Mouse (Mus musculus): Measurements from ENCODE around the gene Dnajc13.

Dnajc13 gene

DNA sequence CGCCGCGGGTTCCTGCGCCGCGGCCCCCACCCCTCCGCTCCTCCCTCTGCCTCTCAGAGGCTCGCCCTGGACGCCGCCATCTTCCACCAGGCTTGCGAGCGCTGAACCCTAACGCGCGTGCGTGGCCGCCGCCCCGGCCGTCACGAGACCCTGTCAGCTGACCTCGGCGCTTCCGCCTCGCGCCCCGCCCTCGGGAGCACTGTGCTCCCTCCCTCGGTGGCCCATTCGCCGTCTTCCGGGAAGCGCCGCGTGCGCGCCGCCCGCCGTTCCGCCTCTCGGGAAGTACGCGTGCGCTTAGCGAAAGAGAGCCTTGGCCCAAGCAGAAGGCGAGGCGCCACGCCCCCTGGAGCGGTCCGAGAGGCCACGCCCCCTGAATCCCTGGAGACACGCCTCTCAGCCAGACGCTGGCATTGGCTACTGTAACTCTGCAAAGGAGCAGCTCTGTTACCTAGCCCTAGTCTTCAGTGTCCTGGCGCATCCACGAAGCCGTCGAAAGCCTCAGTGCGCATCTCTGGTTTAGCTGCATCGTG lies at the start of gene Dnajc13:
Gene Dnajc13, minus strand, starts transcription at position 108 of the 530 bp plus-strand sequence.
- peak; percentile 89 for DNase-seq (ENCODE audit: low read depth)

GRCm38 (mm10) chr9:104306734-104307133 lies 44.0 kb upstream of the Dnajc13 start:
- peak; percentile 62 for DNase-seq (ENCODE audit: low read depth)

- no peak for DNase-seq (ENCODE audit: low read depth)
Observed at GRCm38 (mm10) chr9:104305333-104306111, 42.8 kb upstream of the Dnajc13 start.

DNA sequence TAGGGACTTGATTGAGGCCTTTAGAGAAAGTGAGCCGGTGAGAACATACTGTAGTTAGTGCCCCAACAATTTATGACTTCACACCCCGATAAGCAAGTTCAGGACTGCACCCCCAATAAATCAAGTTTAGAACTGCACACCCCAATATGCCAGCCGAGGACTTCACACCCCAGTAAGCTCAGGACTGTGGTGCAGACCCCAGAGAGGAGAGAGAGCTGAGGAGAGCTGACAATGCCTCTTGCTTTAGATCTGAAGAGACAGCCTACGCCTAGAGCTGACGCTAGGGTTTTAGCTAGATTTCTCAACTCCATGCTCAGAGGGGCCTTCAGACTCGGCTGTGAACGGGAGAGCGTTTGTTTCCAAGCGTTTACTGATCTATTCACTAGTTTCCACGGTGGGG lies 42.1 kb upstream of the Dnajc13 start:
- no peak for DNase-seq (ENCODE audit: low read depth)

DNA sequence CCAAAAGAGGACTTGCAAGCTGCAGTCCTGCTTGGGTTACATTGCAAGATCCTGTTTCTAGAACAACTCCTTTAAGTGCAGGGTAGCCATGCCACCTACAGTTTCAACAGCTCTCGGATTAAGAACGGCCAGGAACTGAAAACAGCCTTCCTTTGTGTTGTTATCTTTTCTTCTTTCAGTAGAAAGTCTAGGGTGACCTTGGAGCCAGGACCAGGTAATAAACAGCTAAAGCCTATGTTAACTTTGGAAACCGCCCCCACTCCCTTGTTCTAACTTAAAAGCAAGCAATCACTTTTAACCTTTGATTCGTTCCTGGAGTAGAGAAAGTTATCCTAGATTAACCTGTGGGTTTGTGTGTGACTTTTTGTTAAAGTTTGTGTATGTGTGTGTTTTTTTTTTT lies 41.6 kb upstream of the Dnajc13 start:
- no peak for DNase-seq (ENCODE audit: low read depth)

DNA sequence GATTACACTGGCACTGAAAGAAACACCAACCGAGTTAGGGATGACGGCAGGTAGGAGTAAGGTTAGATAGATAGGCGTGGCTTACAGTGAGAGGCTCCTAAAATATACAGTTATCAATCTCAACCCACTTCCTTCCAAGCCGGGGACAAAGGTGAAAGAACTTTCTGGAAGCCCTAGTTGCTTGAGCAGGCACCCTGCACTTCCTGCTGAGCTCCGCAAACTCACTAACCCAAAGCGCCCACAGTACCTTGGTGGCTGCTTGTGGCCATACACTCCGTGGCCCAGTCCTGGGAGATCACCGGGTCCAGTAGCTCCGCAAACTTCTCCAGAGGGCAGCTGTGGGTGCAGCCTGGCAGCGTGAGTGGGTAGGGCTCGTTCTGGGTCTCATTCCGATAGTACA lies 37.8 kb upstream of the Dnajc13 start:
- no peak for DNase-seq (ENCODE audit: low read depth)

- no peak for DNase-seq (ENCODE audit: low read depth)
Observed at GRCm38 (mm10) chr9:104297041-104297440, 34.3 kb upstream of the Dnajc13 start.

DNA sequence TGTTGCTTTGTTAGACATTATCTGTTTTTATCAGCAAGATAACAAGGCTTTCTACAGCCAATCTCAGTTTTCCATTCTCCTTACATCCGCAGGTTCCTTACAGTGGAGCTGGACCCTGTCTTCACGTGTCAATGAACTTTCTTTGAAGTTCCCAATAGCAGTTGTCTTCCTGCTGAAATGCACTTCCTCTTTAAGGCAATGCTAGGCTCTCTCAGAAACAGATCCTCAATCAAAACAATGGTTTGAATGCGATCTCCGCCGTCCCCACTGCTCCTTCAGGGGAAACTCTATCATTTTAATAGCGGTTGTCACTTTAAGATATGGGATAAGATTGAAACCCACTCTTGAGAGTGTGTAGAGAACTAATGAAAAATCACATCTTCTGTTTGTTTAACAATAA lies 22.2 kb upstream of the Dnajc13 start:
- no peak for DNase-seq (ENCODE audit: low read depth)

DNA sequence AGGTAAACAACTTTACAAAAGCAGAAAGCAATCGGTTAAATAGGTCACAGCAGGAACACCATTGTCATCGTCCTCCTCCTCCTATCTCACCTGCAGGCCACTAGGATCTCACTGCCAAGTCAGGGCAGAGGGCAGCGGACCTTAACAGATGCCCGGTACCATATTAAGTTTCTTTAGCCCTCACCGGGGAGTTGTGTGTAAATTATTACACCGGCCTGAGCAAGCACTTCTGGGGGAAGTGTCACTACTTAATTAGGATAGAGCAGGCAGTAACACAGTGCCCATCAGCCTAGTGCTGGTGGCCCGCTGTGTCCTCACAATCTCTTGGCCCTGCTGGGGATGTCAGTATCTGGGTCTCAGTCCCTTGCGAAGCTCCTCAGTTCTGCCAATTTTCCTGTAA lies 19.8 kb upstream of the Dnajc13 start:
- no peak for DNase-seq (ENCODE audit: low read depth)

GRCm38 (mm10) chr9:104281737-104282136 lies 19.0 kb upstream of the Dnajc13 start:
- DNase-seq (ENCODE audit: low read depth) = no peak

- peak; percentile 10 for DNase-seq (ENCODE audit: low read depth)
Observed at GRCm38 (mm10) chr9:104280725-104281495, 18.2 kb upstream of the Dnajc13 start.

DNA sequence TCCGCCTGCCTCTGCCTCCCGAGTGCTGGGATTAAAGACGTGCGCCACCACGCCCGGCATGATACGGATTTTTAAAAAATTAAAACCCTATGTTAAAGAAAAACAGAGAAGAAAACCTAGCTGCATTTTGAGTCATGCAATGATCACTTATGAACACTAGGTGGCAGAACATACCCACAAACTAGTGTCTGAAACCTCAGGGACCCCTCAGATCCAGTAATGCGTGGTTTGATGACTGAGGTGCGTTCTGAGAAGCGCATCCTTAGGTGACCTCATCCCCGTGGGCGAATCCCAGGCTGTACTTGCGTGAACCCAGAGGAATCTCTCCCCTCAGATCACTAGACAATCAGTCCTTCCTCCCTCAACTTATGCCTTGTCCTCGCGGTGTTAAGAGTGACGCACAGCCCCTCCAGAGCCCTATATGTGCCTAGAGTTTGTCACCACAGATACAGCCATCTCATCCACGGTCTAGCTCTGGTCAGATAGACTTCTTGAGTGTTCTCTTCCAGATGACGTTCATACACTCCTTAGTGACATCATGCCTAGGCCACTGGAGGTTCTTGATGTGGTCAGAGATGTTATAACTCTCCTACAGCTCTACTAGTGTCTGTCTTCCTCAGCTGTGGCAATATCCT lies 14.9 kb upstream of the Dnajc13 start:
- DNase-seq (ENCODE audit: low read depth) = peak; percentile 46

DNA sequence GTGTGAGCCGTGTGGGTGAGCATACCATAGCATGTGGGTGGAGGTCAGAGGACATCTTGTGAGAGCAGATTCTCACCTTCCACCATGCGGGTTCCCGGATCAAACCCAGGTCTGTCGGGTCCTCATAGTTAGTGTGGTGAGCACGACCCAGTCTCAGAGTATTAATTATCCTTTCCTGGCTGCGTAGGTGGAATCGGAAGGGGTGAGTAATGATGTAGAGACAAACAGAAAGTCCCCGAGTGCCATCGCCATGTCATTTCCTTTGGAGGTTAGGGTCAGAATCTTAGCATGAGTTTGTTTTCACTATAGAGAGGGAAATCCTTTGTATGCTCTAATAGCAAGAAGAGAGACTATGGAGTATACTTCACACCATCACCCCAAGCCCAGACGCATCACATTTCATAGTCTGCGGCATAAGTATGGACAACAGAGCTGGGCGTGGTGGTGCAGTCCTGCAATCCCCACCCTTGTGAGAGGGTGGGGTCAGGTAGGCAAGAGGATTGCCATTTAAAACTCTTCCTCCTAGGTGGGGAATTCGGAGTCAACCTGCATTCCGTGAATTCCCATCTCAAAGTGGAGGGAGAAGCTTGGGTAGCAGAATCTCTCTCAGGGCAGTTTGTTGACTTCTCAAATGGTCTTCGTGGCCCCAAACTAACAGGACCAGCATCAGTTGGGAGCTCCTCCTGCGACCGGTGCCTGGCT lies 12.5 kb upstream of the Dnajc13 start:
- DNase-seq (ENCODE audit: low read depth) = no peak

DNA sequence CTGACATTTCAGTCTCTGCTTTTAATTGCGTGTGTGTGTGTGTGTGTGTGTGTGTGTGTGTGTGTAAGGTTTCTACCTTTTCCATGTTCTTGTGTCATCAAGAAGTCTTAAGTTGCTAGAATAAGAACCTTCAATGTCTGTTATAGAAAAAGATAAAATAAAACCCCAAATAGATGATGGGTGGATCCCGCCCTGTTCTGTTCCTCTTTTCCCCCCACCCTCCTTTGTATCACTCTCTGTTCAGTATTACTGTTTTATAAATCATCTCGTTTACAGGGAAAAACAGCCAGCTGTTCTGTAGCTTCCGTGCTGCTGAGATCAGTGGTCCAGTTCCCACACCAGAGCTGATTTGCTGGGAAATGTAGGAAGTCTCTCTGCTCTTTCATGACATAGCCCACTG lies 9.3 kb upstream of the Dnajc13 start:
- no peak for DNase-seq (ENCODE audit: low read depth)

DNA sequence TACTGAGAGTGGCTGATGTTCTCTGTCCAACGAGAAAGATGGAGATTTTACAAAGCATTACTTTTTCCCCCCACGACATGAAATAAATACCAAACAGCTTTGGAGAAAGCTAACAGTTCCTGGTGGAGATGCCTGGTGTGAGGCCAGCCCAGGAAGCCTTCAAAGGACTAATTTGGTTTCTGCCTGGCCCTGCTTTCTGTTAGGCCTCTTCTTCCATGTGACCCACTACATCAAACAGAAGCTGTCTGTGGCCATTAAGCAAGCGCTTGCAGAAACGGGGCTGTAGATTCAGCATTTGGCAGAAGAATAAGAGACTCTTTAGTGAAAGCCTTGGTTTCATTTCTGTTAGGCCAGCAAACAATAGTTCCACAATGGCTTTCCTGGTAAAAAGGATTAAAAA lies 8.9 kb upstream of the Dnajc13 start:
- DNase-seq (ENCODE audit: low read depth) = no peak

GRCm38 (mm10) chr9:104269944-104270343 lies 7.2 kb upstream of the Dnajc13 start:
- DNase-seq (ENCODE audit: low read depth) = no peak

DNA sequence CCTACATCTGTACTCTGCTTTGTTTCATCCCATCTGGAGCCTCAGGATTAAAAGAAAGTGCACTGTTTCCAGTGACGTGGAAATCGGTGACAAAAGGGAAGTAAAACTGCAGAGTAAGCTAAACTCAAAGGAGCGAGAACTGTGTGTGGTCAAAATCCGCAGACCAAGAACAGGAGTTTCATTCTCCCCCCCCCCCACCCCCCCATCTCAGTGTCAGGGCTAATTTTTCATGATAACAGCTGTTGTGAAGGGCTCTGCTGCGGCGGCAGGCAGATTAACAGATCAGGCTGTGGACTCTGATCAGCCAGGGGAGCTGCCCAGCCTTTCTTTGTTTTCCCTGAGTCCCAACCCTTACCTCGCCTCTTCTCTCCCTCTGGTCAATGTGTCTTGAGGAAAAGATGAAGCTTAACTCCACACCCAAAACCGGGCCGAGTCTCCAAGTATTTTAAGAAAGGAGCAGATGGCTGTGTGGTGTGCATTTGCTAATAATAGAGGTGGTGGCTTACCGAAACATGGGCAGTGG lies 6.7 kb upstream of the Dnajc13 start:
- DNase-seq (ENCODE audit: low read depth) = peak; percentile 24

DNA sequence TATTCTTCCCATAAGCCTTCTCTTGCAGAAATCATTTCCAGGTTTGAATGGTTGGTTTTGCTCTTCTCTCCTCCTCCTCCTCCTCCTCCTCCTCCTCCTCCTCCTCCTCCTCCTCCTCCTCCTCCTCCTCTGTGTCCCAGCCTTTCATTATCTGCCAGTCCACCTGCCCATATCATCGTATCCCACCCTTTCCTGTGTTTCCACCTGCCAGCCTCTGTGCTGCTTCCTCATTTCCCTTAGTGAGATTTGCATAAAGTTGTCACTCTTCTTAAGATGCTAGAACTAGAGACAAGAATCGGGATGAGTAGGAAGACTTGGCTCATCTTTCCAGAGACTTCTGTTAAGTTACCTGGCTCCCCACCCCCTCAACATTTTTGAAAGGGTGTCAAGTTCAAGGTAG lies 1.8 kb upstream of the Dnajc13 start:
- no peak for DNase-seq (ENCODE audit: low read depth)

DNA sequence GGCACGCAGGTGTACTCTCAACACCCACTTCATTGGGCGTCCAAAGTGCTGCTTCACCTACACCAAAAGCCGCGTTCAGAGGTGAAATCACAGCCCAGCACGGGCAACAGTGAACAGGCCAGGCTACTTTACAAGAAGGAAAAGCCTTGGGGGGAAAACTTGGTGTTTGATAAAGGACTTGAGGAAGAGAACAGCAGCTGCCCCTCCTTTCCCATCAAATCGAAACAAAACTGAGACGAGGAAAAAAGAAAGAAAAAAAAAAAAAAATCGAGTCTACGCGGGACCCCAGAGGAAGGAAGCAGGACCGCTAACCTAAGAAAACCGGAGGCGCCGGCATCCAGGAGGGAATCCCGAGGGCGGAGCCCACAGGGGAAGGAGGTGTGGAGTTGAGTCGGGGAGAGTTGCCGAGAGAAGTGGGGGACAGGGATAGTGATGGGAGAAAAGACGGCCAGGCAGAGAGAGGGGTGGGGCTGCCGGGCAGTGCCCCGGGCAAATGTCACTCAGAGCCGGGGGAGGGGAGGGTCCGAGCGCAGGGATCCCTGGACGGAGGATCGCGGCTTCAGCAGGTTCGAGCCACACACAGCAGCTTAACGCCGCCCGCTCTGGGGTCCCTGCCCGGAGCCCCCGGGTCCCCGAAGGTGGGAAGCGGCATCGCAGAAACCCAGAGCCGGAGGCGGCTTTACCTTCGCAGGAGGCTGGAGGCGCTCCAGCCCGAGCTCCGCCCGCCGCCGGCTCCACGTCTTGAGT lies 541 bp downstream of the Dnajc13 start:
- DNase-seq (ENCODE audit: low read depth) = no peak

GRCm38 (mm10) chr9:104260306-104260705 lies 2.4 kb downstream of the Dnajc13 start:
- no peak for DNase-seq (ENCODE audit: low read depth)

DNA sequence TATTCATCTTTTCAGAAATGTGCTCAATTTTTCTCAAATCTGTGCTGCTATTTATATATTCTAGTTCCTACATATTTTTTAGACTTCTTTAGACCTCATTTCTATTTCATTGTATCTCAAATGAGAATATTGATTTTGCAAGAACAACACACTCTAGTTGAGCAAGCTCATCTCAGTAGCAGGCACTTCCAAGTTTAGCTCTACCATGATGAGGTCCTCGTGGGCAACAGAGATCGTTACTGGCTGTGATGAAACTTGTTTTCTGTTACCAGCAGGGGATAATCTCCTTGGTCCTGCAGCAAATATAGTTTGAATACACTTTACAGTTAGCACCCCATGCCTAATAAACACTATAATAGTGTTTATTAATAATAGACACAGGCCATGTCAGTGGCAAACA lies 6.6 kb downstream of the Dnajc13 start:
- no peak for DNase-seq (ENCODE audit: low read depth)

All from c-Kit-positive CD71-negative TER-119-negative erythroid progenitor cells, embryonic 14.5 days (primary cell).